Mouse (Mus musculus) limb, embryonic 10.5 days (tissue): Measurements from ENCODE around the gene Ccdc124. TPM values are rescaled to one million over a fixed set of nuclear protein-coding genes. Genes with fewer than 3 reads are reported as not detected.

Experiments used
- DNase-seq: peaks from one replicate; pipeline ENCODE4 v3.0.0-alpha.2; 2017; ENCODE audit warnings: low spot score
- H3K27ac ChIP-seq: fragments of 300-500 bp; sonication (generic); 2 replicates; pipeline ENCODE4 v1.5.1; 2016; ENCODE audit warnings: mild to moderate bottlenecking
- H3K27me3 ChIP-seq: fragments of 300-500 bp; sonication (generic); 2 replicates; pipeline ENCODE4 v1.6.1; 2016; ENCODE audit warnings: low read depth, mild to moderate bottlenecking; ENCODE audit not compliant: poor library complexity, severe bottlenecking
- H3K36me3 ChIP-seq: fragments of 300-500 bp; sonication (generic); 2 replicates; pipeline ENCODE4 v1.6.1; 2016; ENCODE audit warnings: mild to moderate bottlenecking, moderate library complexity
- H3K4me1 ChIP-seq: fragments of 300-500 bp; sonication (generic); 2 replicates; pipeline ENCODE4 v1.6.1; 2016
- H3K4me3 ChIP-seq: fragments of 300-500 bp; sonication (generic); 2 replicates; pipeline ENCODE4 v1.5.1; 2016; ENCODE audit warnings: mild to moderate bottlenecking, moderate library complexity
- H3K9me3 ChIP-seq: fragments of 300-500 bp; sonication (generic); replicated peaks from 2 replicates; pipeline ENCODE4 v1.6.1; 2016; ENCODE audit warnings: mild to moderate bottlenecking
- WGBS: fragments of 180-500 bp; shearing (Covaris S2); methylation state at CpG from one replicate; pipeline ENCODE4 v1.1.7; 2016; 5-methylcytosine and 5-hydroxymethylcytosine counted together
- polyA plus RNA-seq: library from polyadenylated mRNA; unstranded; fragments of >200 nt; fragmentation: Nextera tagmentation; extraction: Ambion mirVana; gene quantifications from 2 replicates; pipeline ENCODE4 v1.2.1, GENCODE M21; 2016

The Ccdc124 gene
- polyA plus RNA-seq, 1 experiment from 2014 or later: 174 TPM

- peak within 1 kb of the TSS; percentile 57 for H3K4me3 ChIP-seq
- H3K27me3 ChIP-seq: peaks cover 38% of the 10 kb centered on the region
- under 1% methylated on average over 55 of the region's 55 CpGs for WGBS
- H3K9me3 ChIP-seq: no peaks in the 10 kb centered on the region
- peak; percentile 74 for DNase-seq
- peaks cover 6% of the 10 kb centered on the region for H3K36me3 ChIP-seq
- peaks cover 64% of the 10 kb centered on the region for H3K4me1 ChIP-seq
- peak within 1 kb of the TSS; percentile 90 for H3K27ac ChIP-seq
Observed at GRCm38 (mm10) chr8:70862824-70863641, 10.7 kb downstream of the Ccdc124 start, which contains the start of gene Kcnn1. Kcnn1 (minus strand) TSS chr8:70863258.

- Histone ChIP-seq H3K4me3 (peak overlapping the region; percentile 64; the same call in 1 of the 2 replicates), H3K4me1 (peaks cover 40% of the 10 kb centered on the region)
- 10% methylated on average over 4 of the region's 4 CpGs for WGBS
Observed at GRCm38 (mm10) chr8:70857516-70857915, 16.2 kb downstream of the Ccdc124 start.

GRCm38 (mm10) chr8:70856541-70857197 lies 17.1 kb downstream of the Ccdc124 start:
- peak; percentile 82 for DNase-seq
- peaks cover 46% of the 10 kb centered on the region for H3K27me3 ChIP-seq

More at GRCm38 (mm10) chr8:70857516-70857915, 16.2 kb downstream of the Ccdc124 start:
- Histone ChIP-seq H3K27ac (peak overlapping the region; percentile 22), H3K36me3 (no peaks in the 10 kb centered on the region), H3K9me3 (no peaks in the 10 kb centered on the region), H3K27me3 (peaks cover 50% of the 10 kb centered on the region)
- DNase-seq: no peak

GRCm38 (mm10) chr8:70856028-70856427 lies 17.7 kb downstream of the Ccdc124 start:
- H3K4me3 ChIP-seq: no peak overlapping the region
- H3K9me3 ChIP-seq: no peaks in the 10 kb centered on the region
- no peak overlapping the region for H3K27ac ChIP-seq
- H3K4me1 ChIP-seq: peaks cover 45% of the 10 kb centered on the region
- no peak for DNase-seq
- H3K36me3 ChIP-seq: no peaks in the 10 kb centered on the region
- peaks cover 40% of the 10 kb centered on the region for H3K27me3 ChIP-seq
- WGBS: 67% methylated on average over 5 of the region's 5 CpGs

More at GRCm38 (mm10) chr8:70856541-70857197, 17.1 kb downstream of the Ccdc124 start:
- Histone ChIP-seq H3K27ac (peak overlapping the region; percentile 82), H3K9me3 (no peaks in the 10 kb centered on the region), H3K4me1 (peaks cover 42% of the 10 kb centered on the region), H3K36me3 (no peaks in the 10 kb centered on the region), H3K4me3 (peak overlapping the region; percentile 64)
- 7% methylated on average over 33 of the region's 33 CpGs for WGBS

- DNase-seq: no peak
- no peak overlapping the region for H3K4me3 ChIP-seq
- no peaks in the 10 kb centered on the region for H3K36me3 ChIP-seq
- peaks cover 44% of the 10 kb centered on the region for H3K4me1 ChIP-seq
- H3K27ac ChIP-seq: no peak overlapping the region
- 90% methylated on average over 2 of the region's 2 CpGs for WGBS
- H3K27me3 ChIP-seq: peaks cover 35% of the 10 kb centered on the region
- H3K9me3 ChIP-seq: no peaks in the 10 kb centered on the region
Observed at GRCm38 (mm10) chr8:70853863-70854262, 19.9 kb downstream of the Ccdc124 start.

GRCm38 (mm10) chr8:70852595-70853231 lies 21.0 kb downstream of the Ccdc124 start:
- Histone ChIP-seq H3K4me1 (peaks cover 35% of the 10 kb centered on the region), H3K4me3 (no peak overlapping the region), H3K9me3 (no peaks in the 10 kb centered on the region), H3K36me3 (no peaks in the 10 kb centered on the region), H3K27me3 (peaks cover 43% of the 10 kb centered on the region), H3K27ac (peak overlapping the region; percentile 56; the same call in 1 of the 2 replicates)
- no peak for DNase-seq
- WGBS: 91% methylated on average over 41 of the region's 41 CpGs

GRCm38 (mm10) chr8:70851837-70852236 lies 21.9 kb downstream of the Ccdc124 start:
- Histone ChIP-seq H3K27ac (peak overlapping the region; percentile 56; the same call in 1 of the 2 replicates), H3K27me3 (peaks cover 46% of the 10 kb centered on the region), H3K4me1 (peaks cover 29% of the 10 kb centered on the region), H3K36me3 (no peaks in the 10 kb centered on the region), H3K4me3 (no peak overlapping the region), H3K9me3 (no peaks in the 10 kb centered on the region)
- WGBS: 48% methylated on average over 6 of the region's 6 CpGs
- DNase-seq: no peak

- DNase-seq: no peak
- Histone ChIP-seq H3K4me3 (no peak overlapping the region), H3K27me3 (peaks cover 45% of the 10 kb centered on the region), H3K27ac (no peak overlapping the region), H3K4me1 (peaks cover 26% of the 10 kb centered on the region), H3K36me3 (no peaks in the 10 kb centered on the region), H3K9me3 (no peaks in the 10 kb centered on the region)
- WGBS: 83% methylated on average over 4 of the region's 4 CpGs
Observed at GRCm38 (mm10) chr8:70850947-70851346, 22.8 kb downstream of the Ccdc124 start.

- Histone ChIP-seq H3K36me3 (no peaks in the 10 kb centered on the region), H3K4me3 (no peak overlapping the region), H3K27ac (no peak overlapping the region), H3K9me3 (no peaks in the 10 kb centered on the region), H3K4me1 (peaks cover 26% of the 10 kb centered on the region), H3K27me3 (peaks cover 38% of the 10 kb centered on the region)
- DNase-seq: no peak
- 81% methylated on average over 7 of the region's 7 CpGs for WGBS
Observed at GRCm38 (mm10) chr8:70850132-70850845, 23.4 kb downstream of the Ccdc124 start.

GRCm38 (mm10) chr8:70849333-70849990 lies 24.3 kb downstream of the Ccdc124 start:
- WGBS: 88% methylated on average over 3 of the region's 3 CpGs
- peaks cover 35% of the 10 kb centered on the region for H3K27me3 ChIP-seq
- H3K4me1 ChIP-seq: peaks cover 27% of the 10 kb centered on the region
- no peaks in the 10 kb centered on the region for H3K9me3 ChIP-seq
- H3K4me3 ChIP-seq: no peak overlapping the region
- DNase-seq: no peak
- H3K36me3 ChIP-seq: no peaks in the 10 kb centered on the region
- no peak overlapping the region for H3K27ac ChIP-seq

- DNase-seq: no peak
- no peaks in the 10 kb centered on the region for H3K9me3 ChIP-seq
- no peaks in the 10 kb centered on the region for H3K36me3 ChIP-seq
- no peak overlapping the region for H3K4me3 ChIP-seq
- H3K4me1 ChIP-seq: peaks cover 20% of the 10 kb centered on the region
- no peak overlapping the region for H3K27ac ChIP-seq
- peaks cover 41% of the 10 kb centered on the region for H3K27me3 ChIP-seq
- 53% methylated on average over 15 of the region's 15 CpGs for WGBS
Observed at GRCm38 (mm10) chr8:70846371-70847154, 27.2 kb downstream of the Ccdc124 start.
